Mouse (Mus musculus): ENCODE measurements around the gene Zmpste24. TPM values are rescaled to one million over a fixed set of nuclear protein-coding genes. Genes with fewer than 3 reads are reported as not detected.

Zmpste24 gene
- total RNA-seq, 2 experiments from 2014 or later: 20.9 to 22.2 TPM

DNA sequence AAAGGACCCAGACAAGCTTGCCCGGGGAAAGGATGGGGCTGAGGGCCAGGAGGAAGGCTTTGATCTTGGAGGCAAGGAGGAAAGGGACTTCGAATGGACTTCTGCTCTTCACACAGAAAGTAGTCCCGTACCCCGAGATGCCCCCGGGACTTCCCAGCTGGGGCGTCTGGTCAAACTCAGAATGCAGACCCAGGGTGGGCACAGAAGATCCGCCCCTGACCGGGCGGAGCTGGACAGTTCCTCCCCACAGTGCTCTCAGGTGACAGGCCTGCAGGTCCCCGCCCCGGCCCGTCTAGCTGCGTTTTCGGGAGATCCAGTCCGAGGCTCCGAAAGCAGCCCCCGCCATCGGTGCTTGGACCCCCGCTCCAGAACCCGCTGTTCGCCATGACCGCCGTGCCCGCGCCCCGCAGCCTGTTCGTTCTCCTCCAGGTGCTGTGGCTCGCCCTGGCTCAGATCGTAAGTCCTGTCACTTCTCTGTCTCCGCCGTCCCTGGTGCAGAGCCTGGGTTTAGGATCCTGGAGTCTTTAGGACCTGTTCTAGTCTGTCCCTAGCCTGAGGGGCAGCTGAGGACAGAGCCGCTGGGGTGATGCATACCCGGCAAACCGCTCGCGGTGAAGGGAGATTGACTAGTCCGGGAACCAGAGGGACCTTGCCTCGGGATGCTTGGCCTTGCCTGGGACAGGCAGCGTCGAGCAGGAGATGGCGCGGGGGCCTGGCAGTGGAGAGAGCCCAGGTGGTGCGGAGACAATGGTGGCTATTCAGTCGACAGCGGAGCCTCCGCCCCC lies 58.5 kb downstream of the Zmpste24 start, which contains the start of gene Col9a2:
Gene Col9a2 (plus strand): TSS at position 55 of the 785 bp plus-strand sequence.
- intact Hi-C loops (cut with DNase I): loop anchor here (2.0 kb wide), 1 partner anchor 53 kb away; no protein-coding TSS in a partner anchor
- peak; percentile 26 to 46 for DNase-seq

DNA sequence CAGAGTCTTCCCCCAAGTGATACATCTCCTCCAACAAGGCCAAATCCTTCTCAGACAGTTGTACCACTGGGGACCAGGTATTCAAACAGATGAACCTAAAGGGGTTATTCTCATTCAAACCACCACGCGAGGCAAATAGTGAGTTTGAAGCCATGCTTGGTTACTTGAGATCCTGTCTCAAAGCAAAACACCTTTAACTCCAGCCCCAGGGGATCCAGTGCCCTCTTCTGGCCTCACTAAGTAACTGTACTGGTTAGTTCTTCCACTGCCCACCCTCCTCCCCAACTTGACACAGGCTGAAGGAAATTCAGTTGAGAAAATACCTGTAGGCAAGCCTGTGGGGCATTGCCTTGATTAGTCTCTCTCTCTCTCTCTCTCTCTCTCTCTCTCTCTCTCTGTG lies 65.0 kb downstream of the Zmpste24 start:
- intact Hi-C loops (cut with DNase I): loop anchor here (1.0 kb wide), 1 partner anchor 47 kb away; no protein-coding TSS in a partner anchor
- no peak for DNase-seq

DNA sequence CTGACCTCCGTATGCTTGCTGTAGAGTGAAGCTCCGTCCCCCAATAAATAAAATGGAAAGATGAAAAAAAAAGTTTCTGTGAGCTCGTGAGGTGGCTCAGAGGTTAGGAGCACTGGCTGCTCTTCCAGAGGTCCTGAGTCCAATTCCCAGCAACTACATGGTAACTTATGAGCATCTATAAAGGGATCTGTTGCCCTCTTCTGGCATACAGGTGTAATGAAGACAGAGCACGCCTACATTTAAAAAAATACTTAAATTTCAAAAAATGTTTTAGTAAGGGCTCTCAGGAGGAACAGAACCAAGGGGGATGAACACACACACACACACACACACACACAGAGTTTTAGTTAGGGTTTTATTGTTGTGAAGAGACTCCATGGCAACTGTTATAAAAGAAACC lies 66.6 kb downstream of the Zmpste24 start:
- no peak for DNase-seq
- intact Hi-C loops (cut with DNase I): no loop called here

DNA sequence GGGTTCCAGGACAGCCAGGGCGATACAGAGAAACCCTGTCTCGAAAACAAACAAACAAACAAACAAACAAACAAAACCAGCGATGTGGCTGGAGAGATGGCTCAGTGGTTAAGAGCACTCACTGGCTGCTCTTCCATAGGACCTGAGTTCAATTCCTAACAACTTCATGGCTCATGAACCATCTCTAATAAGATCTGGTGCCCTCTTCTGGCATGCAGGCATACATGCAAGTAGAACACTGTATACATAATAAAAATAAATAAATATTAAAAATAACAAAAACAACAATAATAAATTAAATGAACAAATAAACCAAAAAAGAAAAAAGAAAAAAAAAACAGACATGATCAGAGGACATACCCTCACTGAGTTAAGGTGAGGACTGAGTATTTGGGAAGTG lies 68.4 kb downstream of the Zmpste24 start:
- intact Hi-C loops (cut with DNase I): no loop called here

DNA sequence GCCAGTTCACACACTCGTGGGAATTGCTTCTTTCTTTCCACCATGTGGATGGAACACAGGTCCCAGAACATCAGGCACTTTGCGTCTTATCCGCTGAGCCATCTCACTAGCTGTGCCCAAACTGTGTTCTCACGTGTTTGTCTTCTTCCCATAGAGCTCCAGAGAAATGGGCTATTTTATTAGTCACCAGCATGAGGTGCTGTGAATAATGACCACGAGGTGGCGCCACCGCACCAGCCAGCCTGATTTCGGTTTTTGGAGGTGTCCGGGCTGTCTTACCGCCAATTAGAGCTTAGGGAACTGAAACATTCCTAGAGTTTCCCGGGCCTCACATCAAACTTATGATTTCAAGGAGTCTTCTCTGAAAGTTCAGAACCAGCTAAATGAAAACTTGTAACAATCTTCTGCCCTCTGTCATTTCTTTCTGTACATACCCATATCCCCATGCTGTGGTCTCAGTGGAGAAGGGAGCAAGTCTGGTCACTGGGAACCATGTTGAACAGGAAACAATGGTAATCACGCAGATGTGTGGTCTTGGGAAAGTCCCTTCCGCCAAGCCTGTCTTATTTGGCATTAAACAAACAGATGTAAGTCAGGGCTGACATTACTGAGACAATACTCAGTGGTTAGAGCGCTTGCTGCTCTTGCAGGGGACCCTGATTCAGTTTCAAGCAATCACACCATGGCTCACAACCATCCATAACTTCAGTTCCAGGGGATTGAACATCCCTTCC lies 69.2 kb downstream of the Zmpste24 start:
- peak; percentile 58 to 77 for DNase-seq
- intact Hi-C loops (cut with DNase I): loop anchor here (1.0 kb wide), 1 partner anchor 203 kb away; no protein-coding TSS in a partner anchor

More for the DNA sequence above, 68.4 kb downstream of the Zmpste24 start:
- no peak for DNase-seq

DNA sequence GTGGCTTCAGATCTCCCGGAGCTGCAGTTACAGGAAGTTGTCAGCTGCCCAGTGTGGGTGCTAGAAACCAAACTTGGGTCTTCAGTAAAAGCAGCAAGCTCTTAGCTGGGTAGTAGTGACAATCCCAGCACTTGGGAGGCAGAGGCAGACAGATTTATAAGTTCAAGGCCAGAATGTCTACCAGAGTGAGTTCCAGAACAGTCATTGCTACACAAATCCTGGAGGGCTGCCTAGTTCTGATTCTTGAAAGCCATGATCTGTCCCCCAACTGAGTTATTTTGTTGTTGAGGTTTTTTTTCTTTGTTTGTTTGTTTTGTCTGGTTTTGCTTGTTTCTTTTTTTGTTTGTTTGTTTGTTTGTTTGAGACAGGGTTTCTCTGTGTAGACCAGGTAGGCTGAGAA lies 69.9 kb downstream of the Zmpste24 start:
- intact Hi-C loops (cut with DNase I): loop anchor here (1.0 kb wide), 1 partner anchor 204 kb away; no protein-coding TSS in a partner anchor
- DNase-seq: no peak

DNA sequence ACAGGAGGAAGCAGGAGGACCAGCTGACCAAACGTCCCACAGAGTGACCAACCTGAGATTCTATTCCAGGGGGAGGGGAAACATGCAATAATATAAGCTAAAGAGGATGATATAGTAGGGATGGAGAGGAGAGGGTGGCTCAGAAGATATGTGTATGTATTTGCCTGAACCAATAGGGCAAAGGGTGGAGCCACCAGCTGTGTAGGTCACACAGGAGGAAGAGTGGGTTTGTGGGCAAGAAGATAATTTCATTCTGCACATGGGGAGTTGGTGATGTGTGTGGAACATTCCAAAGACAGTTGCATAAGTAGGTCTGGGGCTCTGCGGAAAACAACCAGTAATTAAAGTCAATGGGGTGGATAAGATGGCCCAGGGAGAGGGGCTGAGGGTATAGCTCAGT lies 72.4 kb downstream of the Zmpste24 start:
- intact Hi-C loops (cut with DNase I): no loop called here
- no peak for DNase-seq

DNA sequence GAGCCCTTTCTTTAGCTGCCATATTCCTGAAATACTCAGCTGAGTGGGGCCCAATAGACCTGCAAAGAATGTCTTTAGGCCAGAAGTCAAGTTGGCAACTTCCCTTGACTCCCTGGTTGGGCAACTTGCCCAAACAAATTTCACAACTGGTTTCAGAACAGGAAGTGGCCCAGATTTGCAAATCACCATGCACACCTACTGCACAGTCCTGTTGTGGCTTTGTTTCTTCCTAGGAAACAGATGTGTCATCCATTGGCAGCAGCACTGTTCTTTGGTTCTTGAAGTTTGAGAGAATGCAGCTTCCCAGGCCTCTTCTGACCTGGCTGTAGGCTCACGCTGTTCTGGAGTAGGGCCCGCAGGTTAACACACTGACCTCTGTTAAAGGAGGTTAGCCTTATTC lies 74.1 kb downstream of the Zmpste24 start:
- intact Hi-C loops (cut with DNase I): loop anchor here (5.0 kb wide), 1 partner anchor 193 kb away; the partner anchor contains the start of gene Rlf
- DNase-seq: peak; percentile 51 to 54

DNA sequence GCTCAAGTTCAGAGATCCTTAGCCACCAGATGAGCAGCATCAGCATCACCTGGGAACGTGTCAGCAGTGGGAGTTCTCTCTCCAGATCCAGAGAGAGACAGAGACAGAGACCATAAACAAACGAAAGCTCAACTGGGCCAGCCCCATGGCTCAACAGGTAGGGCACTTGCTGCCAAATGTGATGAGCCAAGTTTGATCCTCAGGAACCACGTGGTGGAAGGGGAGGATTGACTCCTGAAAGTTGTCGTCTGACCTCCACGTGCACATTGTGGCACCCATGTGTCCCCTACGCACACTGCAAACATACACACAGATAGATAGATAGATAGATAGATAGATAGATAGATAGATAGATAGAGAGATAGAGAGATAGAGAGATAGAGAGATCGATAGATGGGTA lies 74.6 kb downstream of the Zmpste24 start:
- no peak for DNase-seq
- intact Hi-C loops (cut with DNase I): loop anchor here (5.0 kb wide), 1 partner anchor 194 kb away; the partner anchor contains the start of gene Rlf

DNA sequence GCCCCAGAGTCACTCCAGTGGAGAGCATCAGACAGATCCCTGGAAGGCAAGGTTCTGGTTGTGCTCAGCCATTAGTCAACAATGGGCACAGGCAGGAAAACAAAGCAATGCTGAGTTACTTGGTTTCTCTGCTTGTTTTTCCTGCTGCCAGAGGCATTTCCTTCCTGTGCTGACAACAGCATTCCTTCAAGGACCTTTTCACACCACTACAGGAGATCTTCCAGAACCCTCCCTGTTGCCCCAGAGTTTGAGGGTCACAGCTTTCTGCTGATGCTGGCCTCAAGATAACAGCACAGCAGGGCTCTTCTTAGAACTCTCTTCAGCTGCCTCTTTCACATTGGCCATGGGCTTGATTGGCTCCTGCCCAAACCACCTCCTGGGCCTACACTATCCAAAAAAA lies 76.1 kb downstream of the Zmpste24 start:
- intact Hi-C loops (cut with DNase I): loop anchor here (5.0 kb wide), 1 partner anchor 195 kb away; the partner anchor contains the start of gene Rlf
- DNase-seq: no peak

DNA sequence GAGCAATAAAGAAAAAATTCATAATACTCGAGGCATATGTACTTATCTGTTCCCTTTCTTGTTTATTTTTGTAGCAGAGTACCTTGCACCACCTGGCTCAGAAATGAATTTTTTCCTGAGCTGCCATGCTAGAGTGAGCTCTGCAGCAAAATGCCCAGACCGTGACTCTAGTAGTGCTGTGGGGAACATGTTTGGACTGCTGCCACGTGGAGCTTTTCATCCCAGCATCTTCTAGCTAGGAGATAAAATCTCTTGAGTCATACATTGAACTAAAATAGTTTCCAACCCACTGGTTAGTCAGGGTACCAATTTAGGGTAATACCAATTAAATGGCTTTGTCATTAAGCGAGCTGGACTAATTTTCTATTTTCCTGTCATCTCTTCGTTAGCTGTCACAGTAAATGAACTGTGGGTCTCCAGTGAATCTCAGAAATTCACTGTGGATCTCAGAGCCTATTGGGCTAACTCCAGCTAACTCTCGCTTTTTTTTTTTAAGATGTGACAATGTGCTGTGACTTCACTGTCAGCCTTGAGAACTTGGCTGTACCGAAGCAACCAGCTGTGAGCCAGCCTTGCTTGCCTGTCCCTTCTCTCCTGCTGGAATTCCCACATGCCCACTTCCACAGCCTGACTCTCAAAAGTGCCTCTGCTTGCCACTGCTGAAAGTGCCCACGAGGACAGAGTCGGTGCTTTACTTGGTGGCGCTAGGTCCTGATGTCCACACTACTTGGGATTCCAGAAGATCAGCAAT lies 77.8 kb downstream of the Zmpste24 start:
- intact Hi-C loops (cut with DNase I): loop anchor here (5.0 kb wide), 1 partner anchor 197 kb away; the partner anchor contains the start of gene Rlf
- no peak for DNase-seq

DNA sequence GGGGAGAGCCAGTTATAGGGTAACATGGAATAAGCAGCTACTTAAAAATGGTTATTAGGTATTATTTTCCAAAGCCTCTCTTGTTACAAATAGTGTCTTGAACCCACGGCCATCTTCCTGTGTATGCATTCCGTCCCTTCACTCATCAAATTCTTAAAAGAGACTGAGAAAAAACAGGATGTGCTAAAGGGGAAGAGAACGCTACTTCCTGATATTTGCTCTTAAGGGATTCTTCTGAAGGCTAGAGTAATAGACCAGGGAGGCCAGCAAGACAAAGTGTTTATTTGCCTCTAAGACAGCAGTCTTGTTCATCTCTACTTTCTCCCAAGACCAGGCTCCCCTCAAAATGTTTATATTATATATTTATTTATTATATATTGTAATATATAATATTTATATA lies 79.8 kb downstream of the Zmpste24 start:
- intact Hi-C loops (cut with DNase I): no loop called here
- DNase-seq: no peak

DNA sequence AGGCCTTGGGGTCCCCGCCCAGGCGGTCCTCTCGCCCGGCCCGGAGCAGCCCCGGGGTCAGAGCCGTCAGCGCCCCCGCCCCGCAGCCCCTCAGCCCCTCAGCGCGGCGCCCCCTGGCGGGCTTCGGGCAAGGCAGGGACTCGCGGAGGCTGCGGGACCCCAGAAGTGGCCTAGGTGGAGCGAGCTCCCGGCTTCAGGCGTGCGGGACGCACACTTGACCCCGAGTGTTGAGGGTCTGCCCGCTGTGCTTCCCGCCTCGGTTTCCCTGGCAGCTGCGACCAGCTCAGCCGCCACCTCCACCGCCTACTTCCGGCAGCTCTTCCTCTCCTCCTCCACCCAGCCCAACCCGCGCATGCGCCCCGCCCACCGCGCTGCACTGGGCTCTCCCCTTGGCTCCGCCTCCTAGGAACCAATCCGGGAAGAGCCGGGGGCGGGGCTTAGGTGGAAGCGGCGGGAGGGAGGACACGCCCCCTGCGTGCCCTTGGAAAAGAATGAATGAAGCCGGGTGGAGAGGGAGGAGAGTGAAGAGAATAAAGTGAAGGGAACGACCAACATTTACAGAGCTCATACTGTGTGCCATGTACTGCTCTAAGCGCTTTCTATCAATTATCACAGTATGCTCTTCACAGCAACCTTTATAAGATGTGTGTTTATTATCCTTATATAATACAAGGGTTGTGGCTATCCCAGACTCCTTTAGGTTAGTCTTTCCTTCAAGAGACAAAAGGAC lies 80.9 kb downstream of the Zmpste24 start, which contains the start of gene Smap2:
Gene Smap2 (minus strand): TSS at position 320 of the 730 bp plus-strand sequence.
- intact Hi-C loops (cut with DNase I): loop anchor here (1.0 kb wide), 1 partner anchor 30 kb away; no protein-coding TSS in a partner anchor
- DNase-seq: peak; percentile 98 to 99

DNA sequence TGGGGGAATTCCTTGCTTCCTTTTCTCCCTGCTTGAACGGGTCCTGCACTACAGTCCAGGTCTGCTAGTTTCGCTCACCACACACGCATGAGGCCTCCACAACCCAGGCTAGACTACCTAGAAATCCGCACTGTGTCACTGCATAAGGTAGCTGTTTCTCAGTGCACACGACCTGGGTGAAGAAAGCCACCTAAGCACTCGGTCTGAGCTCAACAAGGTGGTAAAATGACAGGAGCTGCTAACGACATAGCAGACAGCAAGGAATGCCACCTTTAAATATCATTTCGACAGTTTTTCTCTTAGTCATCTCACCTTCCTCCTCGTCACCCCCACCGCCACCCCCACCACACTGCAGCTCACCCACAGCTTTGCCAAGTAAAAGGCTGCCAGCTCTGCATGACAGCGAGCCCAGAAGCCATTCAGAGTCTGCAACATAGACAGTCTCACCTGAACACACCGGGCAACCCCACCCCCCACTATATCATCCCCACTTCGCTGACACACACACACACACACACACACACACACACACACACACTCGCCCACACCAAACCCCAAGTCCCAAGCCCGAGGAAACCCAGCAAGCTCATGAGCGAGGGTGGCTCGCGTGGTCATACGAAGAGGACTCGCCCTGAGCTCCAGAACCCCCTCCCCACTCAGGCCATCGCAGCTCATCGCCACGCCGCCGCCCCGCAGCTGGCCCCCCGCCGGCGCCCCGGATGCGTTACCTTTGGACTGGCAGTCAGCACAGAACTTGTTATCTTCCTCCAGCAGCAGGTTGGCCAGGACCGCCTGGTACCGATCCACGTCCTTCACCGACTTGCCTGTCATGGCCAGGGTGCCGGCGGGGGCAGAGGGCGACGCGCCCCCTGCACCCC lies 81.8 kb downstream of the Zmpste24 start:
- intact Hi-C loops (cut with DNase I): loop anchor here (1.0 kb wide), 1 partner anchor 29 kb away; no protein-coding TSS in a partner anchor
- no peak for DNase-seq

DNA sequence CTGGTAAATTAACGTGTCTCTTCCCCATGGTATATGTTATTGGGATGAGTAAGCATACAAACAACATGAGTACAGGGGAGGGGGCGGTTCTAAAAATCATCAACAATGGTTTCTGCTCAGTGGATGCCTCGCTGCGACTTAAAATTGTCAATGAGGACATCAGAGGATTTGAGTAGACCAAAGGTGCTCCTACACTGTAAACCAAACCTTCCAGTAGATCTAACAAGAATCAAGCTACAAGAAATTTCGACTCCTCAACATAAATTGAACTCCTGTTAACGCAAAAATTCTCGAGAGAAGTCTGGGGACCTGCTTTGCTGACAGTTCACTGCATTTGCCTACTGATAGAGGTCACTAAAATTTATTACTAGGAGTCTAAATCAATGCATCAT lies 82.8 kb downstream of the Zmpste24 start:
- intact Hi-C loops (cut with DNase I): no loop called here
- no peak for DNase-seq

DNA sequence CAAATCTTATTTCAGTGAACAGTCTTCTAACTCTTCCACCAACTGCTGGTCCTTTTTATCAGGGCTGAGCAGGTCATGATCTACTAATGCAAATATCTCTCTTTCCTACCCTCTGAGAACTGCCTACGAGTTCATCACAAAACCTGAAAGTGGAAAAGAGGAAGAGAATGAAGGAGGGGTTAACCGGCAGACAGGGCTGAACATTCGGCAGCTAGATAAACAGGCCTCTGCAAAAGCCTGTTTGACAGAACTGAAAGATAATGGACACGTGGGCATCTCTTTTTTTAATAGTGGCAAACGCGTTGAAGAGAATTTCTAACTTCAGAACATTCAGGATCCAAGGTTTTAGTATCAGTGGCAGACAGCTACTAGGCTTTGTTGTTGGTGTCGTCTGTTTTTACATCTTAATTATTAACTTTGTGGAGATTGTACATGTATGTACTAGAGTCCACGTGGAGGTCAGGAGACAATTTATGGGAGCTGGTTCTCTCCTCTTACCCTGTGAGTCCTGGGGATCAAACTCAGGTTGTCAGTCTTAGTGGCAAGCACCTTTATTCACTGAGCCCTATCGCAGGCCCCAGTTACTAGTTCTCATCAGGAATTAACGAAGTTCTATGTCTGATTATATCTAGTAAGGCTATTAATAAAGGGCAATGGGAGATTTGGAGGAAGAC lies 83.3 kb downstream of the Zmpste24 start:
- no peak for DNase-seq
- intact Hi-C loops (cut with DNase I): no loop called here

DNA sequence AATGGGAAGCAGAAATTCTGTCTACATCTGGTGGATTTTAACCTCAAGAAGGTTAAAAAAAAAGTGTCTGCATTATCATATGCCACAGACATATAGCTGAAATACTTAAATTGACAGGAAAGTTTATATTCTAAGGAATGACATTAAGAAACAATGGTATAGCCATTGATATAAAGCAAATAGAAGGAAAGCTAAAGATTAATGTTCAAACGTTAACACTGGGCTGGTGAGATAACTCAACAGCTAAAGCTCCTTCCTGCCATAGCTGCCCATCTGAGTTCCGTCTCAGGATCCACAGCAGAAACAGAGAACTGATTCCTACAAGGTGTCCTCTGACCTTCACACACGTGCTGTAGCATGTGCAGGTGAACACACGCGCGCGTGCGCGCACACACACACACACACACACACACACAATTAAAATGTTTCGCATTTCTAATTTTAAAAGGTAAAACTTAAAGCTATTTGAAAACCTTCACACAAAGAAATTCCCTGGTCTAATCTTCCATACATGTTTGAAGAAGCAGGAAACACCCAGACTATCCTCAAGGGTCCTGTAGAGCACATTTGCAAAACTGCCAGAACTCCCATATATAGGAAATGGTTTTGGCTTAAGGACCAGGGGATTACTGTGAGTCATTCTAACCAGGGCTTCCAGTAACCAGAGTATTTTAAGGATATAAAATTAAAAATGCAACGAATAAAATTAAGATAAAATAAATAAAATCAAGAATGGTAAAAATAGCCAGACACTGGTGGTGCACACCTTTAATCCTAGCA lies 87.1 kb downstream of the Zmpste24 start:
- intact Hi-C loops (cut with DNase I): no loop called here
- no peak for DNase-seq

Measured in heart, postnatal 10 days (tissue).